Mouse (Mus musculus) forebrain, embryonic 13.5 days (tissue): ENCODE measurements around the gene Chst5. TPM values are rescaled to one million over a fixed set of nuclear protein-coding genes. Genes with fewer than 3 reads are reported as not detected.

ENCODE experiments used
- ATAC-seq: fragments of 200-750 bp; cut with Nextera tagmentation; 2 replicates; pipeline ENCODE4 v1.8.0; 2017
- H3K27ac ChIP-seq: fragments of 300-500 bp; sonication (generic); 2 replicates; pipeline ENCODE4 v1.5.1; 2015; ENCODE audit warnings: inconsistent platforms, mild to moderate bottlenecking, moderate library complexity
- H3K27me3 ChIP-seq: fragments of 300-500 bp; sonication (generic); 2 replicates; pipeline ENCODE4 v1.6.1; 2015; ENCODE audit warnings: mild to moderate bottlenecking, inconsistent platforms
- H3K36me3 ChIP-seq: fragments of 300-500 bp; sonication (generic); 2 replicates; pipeline ENCODE4 v1.6.1; 2015; ENCODE audit warnings: mild to moderate bottlenecking, inconsistent platforms; ENCODE audit not compliant: poor library complexity, severe bottlenecking
- H3K4me1 ChIP-seq: fragments of 300-500 bp; sonication (generic); 2 replicates; pipeline ENCODE4 v1.6.1; 2015; ENCODE audit warnings: inconsistent platforms
- H3K4me2 ChIP-seq: fragments of 300-500 bp; sonication (generic); 2 replicates; pipeline ENCODE4 v1.6.1; 2015; ENCODE audit warnings: inconsistent platforms, mild to moderate bottlenecking, moderate library complexity
- H3K4me3 ChIP-seq: fragments of 300-500 bp; sonication (generic); 2 replicates; pipeline ENCODE4 v1.5.1; 2015; ENCODE audit warnings: mild to moderate bottlenecking, inconsistent platforms
- H3K9ac ChIP-seq: fragments of 300-500 bp; sonication (generic); 2 replicates; pipeline ENCODE4 v1.6.1; 2015; ENCODE audit warnings: mild to moderate bottlenecking, inconsistent platforms
- H3K9me3 ChIP-seq: fragments of 300-500 bp; sonication (generic); replicated peaks from 2 replicates; pipeline ENCODE4 v1.6.1; 2016; ENCODE audit warnings: inconsistent platforms
- WGBS: fragments of 180-500 bp; shearing (Covaris S2); methylation state at CpG from one replicate; pipeline ENCODE4 v1.1.7; 2015; 5-methylcytosine and 5-hydroxymethylcytosine counted together
- polyA plus RNA-seq: library from polyadenylated mRNA; unstranded; fragments of >200 nt; fragmentation: Nextera tagmentation; extraction: Ambion mirVana; gene quantifications from 2 replicates; pipeline ENCODE4 v1.2.1, GENCODE M21; 2015

Chst5 gene
- polyA plus RNA-seq, result 2.0 TPM in 2 replicates

DNA sequence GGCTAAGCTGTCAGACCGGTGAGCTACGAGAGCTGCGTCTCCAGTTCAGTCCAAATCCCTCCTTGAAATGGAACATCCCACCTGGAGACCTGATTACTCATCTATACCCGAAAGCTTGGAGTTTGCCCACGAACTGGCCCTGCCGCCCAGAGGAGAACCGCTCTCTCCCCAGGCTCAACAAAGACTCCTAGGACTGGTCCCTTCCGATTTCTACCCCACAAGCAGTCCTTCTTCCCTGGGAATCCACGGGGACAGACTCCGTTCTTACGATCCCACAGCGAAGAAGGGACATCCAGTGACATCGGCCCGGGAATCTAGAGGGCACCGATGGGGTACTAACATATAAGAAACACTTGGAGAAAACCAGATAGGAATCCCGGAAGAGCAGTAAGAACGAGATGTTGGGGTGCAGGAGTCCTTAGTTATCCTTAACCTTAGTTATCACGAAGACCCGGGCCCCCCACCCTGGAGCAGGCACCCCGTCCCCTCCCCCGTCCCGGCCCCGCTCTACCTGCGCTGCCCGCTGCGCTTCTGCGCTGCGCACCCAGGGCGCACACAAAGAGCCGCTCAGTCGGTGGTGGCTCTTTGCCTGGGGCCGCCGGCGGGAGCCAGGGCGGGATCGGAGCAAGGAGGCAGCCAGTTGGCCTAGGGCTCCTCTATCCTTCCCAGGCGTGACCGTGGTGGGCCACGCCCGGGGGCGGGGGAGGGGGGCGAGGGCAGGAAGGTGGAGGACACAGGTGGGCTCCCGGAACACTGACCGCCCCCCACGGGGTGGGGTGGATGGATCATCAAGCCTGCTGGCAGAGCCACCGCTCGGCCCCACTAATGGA, at the start of gene Chst5:
Chst5 (minus strand) TSS at position 827 of the 830 bp plus-strand sequence.
- no peak for ATAC-seq
- peak within 1 kb of the TSS; percentile 78 for H3K4me2 ChIP-seq
- no peaks in the 10 kb centered on the region for H3K36me3 ChIP-seq
- peaks cover 14% of the 10 kb centered on the region; the same call in 1 of the 2 replicates for H3K27me3 ChIP-seq
- H3K9ac ChIP-seq, result peak within 1 kb of the TSS; percentile 72
- no peaks in the 10 kb centered on the region for H3K9me3 ChIP-seq
- peak within 1 kb of the TSS; percentile 45 for H3K4me3 ChIP-seq
- H3K27ac ChIP-seq, result no peak within 1 kb of the TSS
- WGBS, result 2% methylated on average over 47 of the region's 47 CpGs
- peaks cover 31% of the 10 kb centered on the region for H3K4me1 ChIP-seq

GRCm38 (mm10) chr8:111957231-111957630, 47.0 kb upstream of the Chst5 start:
- 91% methylated on average over 2 of the region's 2 CpGs for WGBS
- H3K9me3 ChIP-seq, result no peaks in the 10 kb centered on the region
- no peaks in the 10 kb centered on the region for H3K4me1 ChIP-seq
- H3K27ac ChIP-seq, result no peak overlapping the region
- H3K36me3 ChIP-seq, result peaks cover 55% of the 10 kb centered on the region
- H3K4me3 ChIP-seq, result no peak overlapping the region
- no peak overlapping the region for H3K9ac ChIP-seq
- ATAC-seq, result no peak
- no peak overlapping the region for H3K4me2 ChIP-seq
- H3K27me3 ChIP-seq, result no peaks in the 10 kb centered on the region

DNA sequence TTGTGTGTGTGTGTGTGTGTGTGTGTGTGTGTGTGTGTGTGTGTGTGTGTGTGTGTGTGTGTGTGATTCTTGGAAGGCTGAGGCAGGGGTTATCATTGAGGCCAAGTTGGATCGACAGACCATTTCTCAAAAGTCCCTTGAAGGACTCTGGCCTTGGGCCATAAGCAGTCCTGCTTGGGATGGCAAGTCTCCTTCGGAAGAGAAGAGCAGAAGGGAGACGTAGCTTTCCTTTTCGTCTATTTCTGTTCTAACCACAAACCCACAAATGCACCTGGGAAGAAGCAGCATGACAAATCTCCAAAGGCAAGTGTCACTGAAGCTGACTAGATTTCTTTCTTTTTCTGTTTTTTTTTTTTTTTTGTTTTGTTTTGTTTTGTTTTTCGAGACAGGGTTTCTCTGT, 45.6 kb upstream of the Chst5 start:
- no peaks in the 10 kb centered on the region for H3K4me1 ChIP-seq
- WGBS, result 84% methylated on average over 5 of the region's 5 CpGs
- H3K9me3 ChIP-seq, result no peaks in the 10 kb centered on the region
- H3K4me2 ChIP-seq, result no peak overlapping the region
- no peak overlapping the region for H3K4me3 ChIP-seq
- H3K27ac ChIP-seq, result no peak overlapping the region
- no peak overlapping the region for H3K9ac ChIP-seq
- peaks cover 66% of the 10 kb centered on the region for H3K36me3 ChIP-seq
- ATAC-seq, result no peak
- H3K27me3 ChIP-seq, result no peaks in the 10 kb centered on the region

DNA sequence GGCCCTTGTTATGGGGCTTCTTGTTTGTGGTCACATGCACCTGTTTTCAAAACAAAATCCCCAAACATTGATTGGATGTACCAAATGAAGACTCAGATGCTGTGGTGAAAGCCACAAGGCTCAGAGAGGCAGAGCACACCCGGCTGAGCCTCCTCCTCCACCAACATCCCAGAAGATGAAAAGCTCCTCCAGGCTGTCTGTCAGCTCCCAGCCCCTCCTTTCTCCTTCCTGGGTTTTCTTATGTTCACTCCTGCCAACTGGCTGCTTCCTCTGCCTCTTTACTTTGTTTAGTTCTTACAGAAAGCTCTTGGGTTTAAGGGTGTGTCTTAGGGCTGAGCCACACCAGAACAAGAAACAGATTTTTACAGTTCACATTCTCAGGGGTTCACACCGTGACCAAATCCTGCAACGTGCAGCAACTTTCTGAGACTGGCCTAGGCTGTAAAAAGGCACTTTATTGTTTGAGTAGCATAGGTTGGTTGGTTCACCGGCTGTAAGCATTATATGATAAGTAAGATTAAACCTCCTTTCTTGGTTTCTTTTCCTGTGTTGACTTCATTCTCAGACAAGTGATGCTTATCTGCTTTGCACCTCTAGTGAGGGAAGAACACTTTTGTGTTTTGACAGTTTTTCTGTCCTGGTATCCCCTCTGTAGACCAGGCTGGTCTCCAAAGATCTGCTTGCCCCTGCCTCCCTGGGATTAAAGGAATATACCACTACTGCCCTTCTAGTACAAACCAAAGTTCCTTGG, 44.8 kb upstream of the Chst5 start:
- Histone ChIP-seq H3K36me3 (peaks cover 72% of the 10 kb centered on the region), H3K9ac (no peak overlapping the region), H3K27ac (no peak overlapping the region), H3K4me1 (no peaks in the 10 kb centered on the region), H3K4me3 (no peak overlapping the region), H3K27me3 (no peaks in the 10 kb centered on the region), H3K4me2 (no peak overlapping the region), H3K9me3 (no peaks in the 10 kb centered on the region)
- ATAC-seq, result no peak
- WGBS, result 96% methylated on average over 4 of the region's 4 CpGs

- WGBS, result 93% methylated on average over 5 of the region's 5 CpGs
- no peak for ATAC-seq
- Histone ChIP-seq H3K36me3 (peaks cover 87% of the 10 kb centered on the region), H3K4me3 (no peak overlapping the region), H3K4me1 (no peaks in the 10 kb centered on the region), H3K9ac (no peak overlapping the region), H3K4me2 (no peak overlapping the region), H3K27ac (no peak overlapping the region), H3K9me3 (no peaks in the 10 kb centered on the region), H3K27me3 (no peaks in the 10 kb centered on the region)
Observed at GRCm38 (mm10) chr8:111951936-111952335, 41.7 kb upstream of the Chst5 start.

- 93% methylated on average over 7 of the region's 7 CpGs for WGBS
- Histone ChIP-seq H3K27me3 (no peaks in the 10 kb centered on the region), H3K4me3 (no peak overlapping the region), H3K27ac (no peak overlapping the region), H3K4me2 (no peak overlapping the region), H3K36me3 (peaks cover 87% of the 10 kb centered on the region), H3K4me1 (no peaks in the 10 kb centered on the region), H3K9me3 (no peaks in the 10 kb centered on the region), H3K9ac (no peak overlapping the region)
- ATAC-seq, result no peak
Observed at GRCm38 (mm10) chr8:111951317-111951716, 41.1 kb upstream of the Chst5 start.

- ATAC-seq, result no peak
- no peaks in the 10 kb centered on the region for H3K4me1 ChIP-seq
- no peak overlapping the region for H3K4me3 ChIP-seq
- WGBS, result 90% methylated on average over 3 of the region's 3 CpGs
- H3K9ac ChIP-seq, result no peak overlapping the region
- H3K4me2 ChIP-seq, result no peak overlapping the region
- H3K27me3 ChIP-seq, result no peaks in the 10 kb centered on the region
- H3K36me3 ChIP-seq, result peaks cover 87% of the 10 kb centered on the region
- no peaks in the 10 kb centered on the region for H3K9me3 ChIP-seq
- no peak overlapping the region for H3K27ac ChIP-seq
Observed at GRCm38 (mm10) chr8:111950846-111951245, 40.6 kb upstream of the Chst5 start.

- no peaks in the 10 kb centered on the region for H3K4me1 ChIP-seq
- no peak overlapping the region for H3K4me2 ChIP-seq
- H3K4me3 ChIP-seq, result no peak overlapping the region
- no peak overlapping the region for H3K9ac ChIP-seq
- no peaks in the 10 kb centered on the region for H3K9me3 ChIP-seq
- H3K27me3 ChIP-seq, result no peaks in the 10 kb centered on the region
- WGBS, result 92% methylated on average over 8 of the region's 8 CpGs
- peaks cover 90% of the 10 kb centered on the region for H3K36me3 ChIP-seq
- ATAC-seq, result no peak
- H3K27ac ChIP-seq, result no peak overlapping the region
Observed at GRCm38 (mm10) chr8:111947954-111948353, 37.7 kb upstream of the Chst5 start.

DNA sequence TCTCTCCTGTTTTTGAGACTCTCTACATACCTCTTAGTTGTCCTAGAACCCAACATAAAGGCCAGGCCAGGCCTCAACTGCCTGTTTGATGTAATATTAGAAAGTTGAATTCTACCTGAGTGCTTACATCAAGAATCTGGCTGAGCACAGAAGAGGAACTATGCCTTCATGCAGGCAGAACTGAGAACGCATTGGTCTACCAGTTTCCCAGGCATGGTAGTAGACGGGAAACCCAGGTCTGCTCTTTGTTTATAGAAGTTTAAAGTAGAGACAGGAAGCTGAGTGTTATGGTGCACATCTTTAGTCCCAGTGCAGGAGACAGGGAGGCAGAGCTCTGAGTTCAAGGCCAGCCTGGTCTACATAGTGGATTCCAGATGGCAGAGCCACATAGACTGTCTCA, 36.9 kb upstream of the Chst5 start:
- Histone ChIP-seq H3K4me2 (no peak overlapping the region), H3K4me3 (no peak overlapping the region), H3K9me3 (no peaks in the 10 kb centered on the region), H3K4me1 (peaks cover 2% of the 10 kb centered on the region), H3K27ac (no peak overlapping the region), H3K36me3 (peaks cover 93% of the 10 kb centered on the region), H3K9ac (no peak overlapping the region), H3K27me3 (no peaks in the 10 kb centered on the region)
- no peak for ATAC-seq
- WGBS, result 93% methylated on average over 2 of the region's 2 CpGs

- H3K27me3 ChIP-seq, result no peaks in the 10 kb centered on the region
- no peak overlapping the region for H3K4me3 ChIP-seq
- H3K4me2 ChIP-seq, result no peak overlapping the region
- 82% methylated on average over 2 of the region's 2 CpGs for WGBS
- no peaks in the 10 kb centered on the region for H3K9me3 ChIP-seq
- no peak for ATAC-seq
- peaks cover 20% of the 10 kb centered on the region for H3K4me1 ChIP-seq
- H3K27ac ChIP-seq, result no peak overlapping the region
- H3K9ac ChIP-seq, result no peak overlapping the region
- H3K36me3 ChIP-seq, result peaks cover 65% of the 10 kb centered on the region
Observed at GRCm38 (mm10) chr8:111943544-111943943, 33.3 kb upstream of the Chst5 start.

DNA sequence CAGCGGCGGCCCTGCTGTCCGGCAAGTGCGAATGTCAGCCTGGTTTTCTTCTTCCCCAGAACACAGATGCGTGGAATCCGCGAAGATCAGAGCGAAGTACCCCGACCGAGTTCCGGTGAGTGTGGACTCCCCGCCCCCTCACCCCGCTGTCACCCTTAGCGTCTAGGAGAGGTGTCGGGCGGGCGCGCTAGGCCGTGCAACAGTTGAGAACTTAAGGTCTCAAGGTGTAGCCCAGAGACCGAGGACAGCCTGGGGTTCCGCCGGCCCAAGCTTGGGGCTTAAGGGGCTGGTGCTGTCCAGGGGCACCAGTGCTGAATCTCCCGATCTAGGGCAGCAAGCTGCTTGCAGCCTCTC, 30.8 kb upstream of the Chst5 start:
- ATAC-seq, result peak; percentile 11; the same call in 1 of the 2 replicates
- peak overlapping the region; percentile 99 for H3K4me3 ChIP-seq
- H3K36me3 ChIP-seq, result peaks cover 41% of the 10 kb centered on the region
- under 1% methylated on average over 23 of the region's 23 CpGs for WGBS
- H3K9ac ChIP-seq, result peak overlapping the region; percentile 96
- H3K9me3 ChIP-seq, result no peaks in the 10 kb centered on the region
- H3K27ac ChIP-seq, result peak overlapping the region; percentile 59; the same call in 1 of the 2 replicates
- peaks cover 20% of the 10 kb centered on the region for H3K4me1 ChIP-seq
- H3K4me2 ChIP-seq, result peak overlapping the region; percentile 92
- no peaks in the 10 kb centered on the region for H3K27me3 ChIP-seq
